Mouse (Mus musculus): ENCODE results near the gene Spint1.

Gene Spint1

DNA sequence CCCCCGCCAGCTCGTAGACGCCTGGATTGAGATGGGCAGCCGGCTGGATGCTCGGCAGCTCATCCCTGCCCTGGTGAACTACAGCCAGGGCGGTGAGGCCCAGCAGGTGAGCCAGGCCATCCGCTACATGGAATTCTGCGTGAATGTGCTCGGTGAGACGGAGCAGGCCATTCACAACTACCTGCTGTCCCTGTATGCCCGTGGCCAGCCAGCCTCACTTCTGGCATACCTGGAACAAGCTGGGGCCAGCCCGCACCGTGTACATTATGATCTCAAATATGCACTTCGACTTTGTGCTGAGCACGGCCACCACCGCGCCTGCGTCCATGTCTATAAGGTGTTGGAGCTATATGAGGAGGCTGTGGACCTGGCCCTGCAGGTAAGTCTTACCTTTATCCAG lies 57.2 kb downstream of the Spint1 start:
- peak; percentile 64 for DNase-seq

DNA sequence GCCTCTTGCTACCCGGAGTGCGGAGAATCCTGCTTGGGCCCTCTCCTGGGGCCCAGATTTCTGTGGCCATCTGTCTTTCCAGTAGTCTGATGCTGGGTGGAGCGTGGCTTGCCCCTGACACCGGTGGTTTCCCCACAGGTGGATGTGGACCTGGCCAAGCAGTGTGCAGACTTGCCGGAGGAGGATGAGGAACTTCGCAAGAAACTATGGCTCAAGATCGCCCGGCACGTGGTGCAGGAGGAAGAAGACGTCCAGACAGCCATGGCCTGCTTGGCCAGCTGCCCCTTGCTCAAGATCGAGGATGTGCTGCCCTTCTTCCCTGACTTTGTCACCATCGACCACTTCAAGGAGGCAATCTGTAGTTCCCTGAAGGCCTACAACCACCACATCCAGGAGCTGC lies 59.6 kb downstream of the Spint1 start:
- DNase-seq, result peak; percentile 28

DNA sequence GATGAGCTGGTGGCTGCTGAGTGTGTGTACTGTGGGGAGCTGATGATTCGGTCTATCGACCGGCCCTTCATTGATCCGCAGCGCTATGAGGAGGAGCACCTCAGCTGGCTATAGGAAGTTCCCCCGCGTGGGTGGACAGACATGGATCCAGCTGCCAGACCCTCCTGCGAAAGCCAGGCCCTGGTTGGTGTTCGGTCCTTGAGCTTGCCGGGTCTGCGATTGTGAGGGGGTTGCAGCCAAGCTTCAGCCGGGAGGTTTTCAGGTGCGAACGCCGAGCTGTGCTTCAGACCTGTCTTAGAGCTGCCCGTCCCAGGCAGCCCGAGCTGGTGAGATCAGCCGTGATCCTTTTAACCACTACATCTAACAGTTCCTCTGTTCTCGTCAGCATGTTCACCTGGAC lies 60.3 kb downstream of the Spint1 start:
- peak; percentile 32 for DNase-seq

DNA sequence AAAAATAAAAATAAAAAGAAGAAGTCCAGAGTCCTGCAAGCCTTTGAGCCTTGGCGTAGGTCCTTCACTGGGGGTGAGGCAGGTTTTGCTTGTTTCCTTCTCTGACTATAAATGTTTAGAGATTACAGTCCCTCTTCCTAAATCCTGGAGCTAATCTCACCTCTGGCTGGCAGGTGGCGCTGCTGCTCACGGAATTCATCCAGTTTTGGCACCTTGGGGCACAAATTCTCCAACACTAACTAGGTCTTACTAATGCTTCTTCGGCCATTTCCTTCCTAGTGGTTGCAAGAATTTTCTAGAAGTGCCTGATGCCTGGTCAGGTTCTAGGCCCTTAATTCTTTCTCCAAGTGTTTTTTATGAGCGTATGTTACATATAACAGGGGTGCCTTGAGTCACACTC lies 61.2 kb downstream of the Spint1 start:
- DNase-seq, result peak; percentile 68

DNA sequence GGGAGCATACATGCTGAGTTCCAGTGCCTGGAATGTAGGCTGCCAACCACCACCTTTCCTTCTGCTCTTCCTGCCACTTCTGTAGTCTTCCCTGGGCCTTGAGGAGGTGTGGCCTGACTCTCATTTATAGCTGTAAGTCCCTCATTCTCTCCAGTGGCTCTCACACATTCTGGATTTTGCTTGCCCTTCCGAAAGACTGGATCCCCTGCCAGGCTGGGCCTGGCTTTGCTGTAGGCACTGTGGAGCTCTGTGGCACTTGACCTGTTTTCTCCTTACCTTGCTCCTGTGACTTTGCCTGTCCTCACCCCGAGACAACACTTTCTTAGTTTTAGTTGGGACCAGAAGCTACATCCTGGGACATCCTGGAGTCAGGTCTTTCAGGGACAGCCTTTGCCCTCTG lies 61.7 kb downstream of the Spint1 start:
- DNase-seq, result no peak

Data from cerebellum, adult 9-11 months (tissue).